Mouse (Mus musculus) stomach, embryonic 14.5 days (tissue): ENCODE results near the gene 3110082I17Rik. TPM values are rescaled to one million over a fixed set of nuclear protein-coding genes. Genes with fewer than 3 reads are reported as not detected.

ENCODE experiments used
- ATAC-seq: fragments of 200-750 bp; cut with Nextera tagmentation; 2 replicates; pipeline ENCODE4 v1.8.0; 2017; ENCODE audit warnings: low read depth, moderate TSS enrichment; ENCODE audit not compliant: insufficient number of reproducible peaks, insufficient read depth, low FRiP score
- H3K27ac ChIP-seq: fragments of 300-500 bp; sonication (generic); 2 replicates; pipeline ENCODE4 v1.5.1; 2014; ENCODE audit warnings: mild to moderate bottlenecking, low read length, moderate library complexity, mixed read lengths
- H3K27me3 ChIP-seq: fragments of 300-500 bp; sonication (generic); 2 replicates; pipeline ENCODE4 v1.6.1; 2014; ENCODE audit warnings: low read length, control low read depth, mixed read lengths; ENCODE audit not compliant: control insufficient read depth, insufficient read depth
- H3K36me3 ChIP-seq: fragments of 300-500 bp; sonication (generic); 2 replicates; pipeline ENCODE4 v1.6.1; 2014; ENCODE audit warnings: mild to moderate bottlenecking, control low read depth, low read length, moderate library complexity, mixed read lengths; ENCODE audit not compliant: control insufficient read depth, insufficient read depth
- H3K4me1 ChIP-seq: fragments of 300-500 bp; sonication (generic); 2 replicates; pipeline ENCODE4 v1.6.1; 2014; ENCODE audit warnings: low read length, control low read depth, mixed read lengths; ENCODE audit not compliant: control insufficient read depth, insufficient read depth
- H3K4me2 ChIP-seq: fragments of 300-500 bp; sonication (generic); replicated peaks from 2 replicates; pipeline ENCODE4 v1.6.1; 2014; ENCODE audit warnings: low read depth, low read length, control low read depth
- H3K4me3 ChIP-seq: fragments of 300-500 bp; sonication (generic); 2 replicates; pipeline ENCODE4 v1.5.1; 2014; ENCODE audit warnings: low read depth, low read length, control low read depth
- H3K9ac ChIP-seq: fragments of 300-500 bp; sonication (generic); replicated peaks from 2 replicates; pipeline ENCODE4 v1.6.1; 2014; ENCODE audit warnings: low read depth, mild to moderate bottlenecking, control low read depth, low read length, moderate library complexity, mixed read lengths
- H3K9me3 ChIP-seq: fragments of 300-500 bp; sonication (generic); 2 replicates; pipeline ENCODE4 v1.6.1; 2016; ENCODE audit warnings: low read depth, low read length, control low read depth; ENCODE audit not compliant: control insufficient read depth
- WGBS: fragments of 180-500 bp; shearing (Covaris S2); extraction: QIAGEN DNeasy Blood & Tissue Kit; methylation state at CpG from one replicate; pipeline ENCODE4 v1.1.7; 2014; 5-methylcytosine and 5-hydroxymethylcytosine counted together
- polyA plus RNA-seq: library from polyadenylated mRNA; unstranded; fragments of >200 nt; fragmentation: Nextera tagmentation; extraction: Ambion mirVana; gene quantifications from 2 replicates; pipeline ENCODE4 v1.2.1, GENCODE M21; 2014

Gene 3110082I17Rik
- polyA plus RNA-seq, 1 experiment from 2014 or later, result 37.7 TPM

- Histone ChIP-seq H3K27me3 (no peaks in the 10 kb centered on the region), H3K36me3 (peaks cover 7% of the 10 kb centered on the region), H3K27ac (no peak overlapping the region), H3K4me2 (no peak overlapping the region), H3K4me1 (no peaks in the 10 kb centered on the region), H3K9me3 (no peaks in the 10 kb centered on the region), H3K9ac (no peak overlapping the region), H3K4me3 (no peak overlapping the region)
- 70% methylated on average over 4 of the region's 4 CpGs for WGBS
- no peak for ATAC-seq
These were observed 6.5 kb upstream of the 3110082I17Rik start for GRCm38 (mm10) chr5:139466801-139467200.

GRCm38 (mm10) chr5:139466373-139466772, 6.0 kb upstream of the 3110082I17Rik start:
- no peak for ATAC-seq
- no peak overlapping the region for H3K4me3 ChIP-seq
- no peaks in the 10 kb centered on the region for H3K27me3 ChIP-seq
- WGBS, result 70% methylated on average over 2 of the region's 2 CpGs
- H3K4me2 ChIP-seq, result no peak overlapping the region
- H3K9ac ChIP-seq, result no peak overlapping the region
- no peak overlapping the region for H3K27ac ChIP-seq
- H3K4me1 ChIP-seq, result no peaks in the 10 kb centered on the region
- H3K9me3 ChIP-seq, result no peaks in the 10 kb centered on the region
- peaks cover 2% of the 10 kb centered on the region; the same call in 1 of the 2 replicates for H3K36me3 ChIP-seq

GRCm38 (mm10) chr5:139464874-139465273, 4.5 kb upstream of the 3110082I17Rik start:
- H3K9me3 ChIP-seq, result no peaks in the 10 kb centered on the region
- H3K27me3 ChIP-seq, result no peaks in the 10 kb centered on the region
- H3K36me3 ChIP-seq, result no peaks in the 10 kb centered on the region
- no peak overlapping the region for H3K27ac ChIP-seq
- no peaks in the 10 kb centered on the region for H3K4me1 ChIP-seq
- no peak overlapping the region for H3K4me2 ChIP-seq
- 61% methylated on average over 4 of the region's 4 CpGs for WGBS
- no peak for ATAC-seq
- H3K9ac ChIP-seq, result no peak overlapping the region
- H3K4me3 ChIP-seq, result no peak overlapping the region

DNA sequence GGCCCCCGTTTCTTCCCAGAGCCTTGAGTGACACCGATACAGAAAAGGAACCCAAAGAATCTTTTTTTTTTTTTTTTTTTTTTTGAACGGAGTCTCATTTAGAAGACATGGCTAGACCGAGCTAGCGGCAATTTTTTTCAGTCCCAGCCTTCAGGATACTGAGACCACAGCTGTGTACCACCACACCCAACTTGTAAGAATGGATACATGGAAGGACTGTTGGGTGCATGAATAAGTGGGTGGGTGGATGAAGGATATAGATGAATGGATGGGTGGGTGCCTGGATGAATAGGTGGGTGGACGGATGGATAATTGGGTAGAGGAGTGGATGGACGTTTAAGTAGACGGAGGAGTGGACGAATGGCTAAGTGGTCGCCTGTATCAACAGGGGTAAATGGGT, 389 bp downstream of the 3110082I17Rik start:
- WGBS, result 7% methylated on average over 10 of the region's 10 CpGs
- peak overlapping the region; percentile 40; the same call in 1 of the 2 replicates for H3K9ac ChIP-seq
- no peaks in the 10 kb centered on the region for H3K27me3 ChIP-seq
- peak overlapping the region; percentile 84 for H3K4me2 ChIP-seq
- H3K27ac ChIP-seq, result no peak overlapping the region
- ATAC-seq, result no peak
- peaks cover 3% of the 10 kb centered on the region; the same call in 1 of the 2 replicates for H3K4me1 ChIP-seq
- peak overlapping the region; percentile 66 for H3K4me3 ChIP-seq
- H3K9me3 ChIP-seq, result no peaks in the 10 kb centered on the region
- H3K36me3 ChIP-seq, result peaks cover 3% of the 10 kb centered on the region; the same call in 1 of the 2 replicates

DNA sequence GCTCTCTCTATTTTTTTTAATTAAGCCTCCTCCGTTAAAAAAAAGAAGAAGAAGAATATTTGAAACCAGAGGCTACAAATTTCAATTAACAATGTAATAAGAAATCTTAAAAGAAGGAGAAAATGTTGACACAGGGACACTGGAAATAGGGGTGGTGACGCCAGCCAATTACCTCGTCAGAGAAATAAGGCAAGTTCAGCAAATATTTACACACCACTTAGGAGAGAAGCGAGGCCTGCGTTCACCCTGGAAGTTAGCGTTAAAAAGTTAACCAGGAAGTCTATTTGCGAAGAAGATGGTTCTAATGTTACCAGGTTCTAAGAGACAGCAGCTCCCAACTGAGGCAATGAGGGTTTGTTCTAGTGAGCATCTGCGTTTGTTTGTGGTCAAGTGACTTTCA, 3.1 kb downstream of the 3110082I17Rik start:
- Histone ChIP-seq H3K9ac (no peak overlapping the region), H3K4me1 (peaks cover 6% of the 10 kb centered on the region; the same call in 1 of the 2 replicates), H3K4me3 (no peak overlapping the region), H3K4me2 (no peak overlapping the region), H3K27ac (peak overlapping the region; percentile 1; the same call in 1 of the 2 replicates), H3K27me3 (no peaks in the 10 kb centered on the region), H3K9me3 (no peaks in the 10 kb centered on the region), H3K36me3 (peaks cover 3% of the 10 kb centered on the region; the same call in 1 of the 2 replicates)
- WGBS, result 67% methylated on average over 8 of the region's 8 CpGs
- ATAC-seq, result no peak

- no peak for ATAC-seq
- H3K4me1 ChIP-seq, result peaks cover 6% of the 10 kb centered on the region; the same call in 1 of the 2 replicates
- no peak overlapping the region for H3K27ac ChIP-seq
- no peak overlapping the region for H3K9ac ChIP-seq
- WGBS, result 89% methylated on average over 12 of the region's 12 CpGs
- H3K4me2 ChIP-seq, result no peak overlapping the region
- H3K9me3 ChIP-seq, result no peaks in the 10 kb centered on the region
- H3K27me3 ChIP-seq, result no peaks in the 10 kb centered on the region
- H3K36me3 ChIP-seq, result peaks cover 3% of the 10 kb centered on the region; the same call in 1 of the 2 replicates
- no peak overlapping the region for H3K4me3 ChIP-seq
These were observed 5.2 kb downstream of the 3110082I17Rik start for GRCm38 (mm10) chr5:139455166-139455565.

GRCm38 (mm10) chr5:139453031-139453430, 7.3 kb downstream of the 3110082I17Rik start:
- H3K4me3 ChIP-seq, result no peak overlapping the region
- no peak overlapping the region for H3K4me2 ChIP-seq
- 89% methylated on average over 10 of the region's 10 CpGs for WGBS
- no peak for ATAC-seq
- H3K27me3 ChIP-seq, result no peaks in the 10 kb centered on the region
- peaks cover 3% of the 10 kb centered on the region; the same call in 1 of the 2 replicates for H3K36me3 ChIP-seq
- H3K27ac ChIP-seq, result no peak overlapping the region
- no peak overlapping the region for H3K9ac ChIP-seq
- peaks cover 8% of the 10 kb centered on the region; the same call in 1 of the 2 replicates for H3K4me1 ChIP-seq
- no peaks in the 10 kb centered on the region for H3K9me3 ChIP-seq

DNA sequence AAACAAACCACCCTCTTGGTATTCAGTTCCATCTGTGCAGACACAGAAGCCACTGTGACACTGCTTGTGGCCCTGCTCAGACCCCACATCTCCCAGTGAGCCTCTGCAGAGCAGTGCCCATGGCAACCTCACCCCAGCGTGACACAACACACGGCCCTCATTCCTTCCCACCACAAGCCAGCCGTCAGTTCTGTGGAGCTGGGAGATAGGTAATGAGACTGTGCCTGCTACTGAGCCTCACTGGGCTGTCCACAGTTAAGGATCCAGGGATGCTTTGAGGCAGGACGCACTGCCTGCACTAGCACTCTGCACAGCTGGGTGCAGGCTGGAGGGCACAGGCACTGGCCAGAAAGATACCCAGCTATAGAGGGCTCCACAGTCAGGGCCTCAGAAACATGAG, 10.4 kb downstream of the 3110082I17Rik start:
- WGBS, result 36% methylated on average over 4 of the region's 4 CpGs
- Histone ChIP-seq H3K4me3 (no peak overlapping the region), H3K4me2 (no peak overlapping the region), H3K27me3 (no peaks in the 10 kb centered on the region), H3K9ac (no peak overlapping the region), H3K4me1 (peaks cover 8% of the 10 kb centered on the region), H3K27ac (no peak overlapping the region; the same call in 1 of the 2 replicates), H3K36me3 (no peaks in the 10 kb centered on the region; the same call in 1 of the 2 replicates), H3K9me3 (no peaks in the 10 kb centered on the region)
- ATAC-seq, result no peak
